Mouse (Mus musculus) testis, adult 2 months (tissue): Measurements from ENCODE around the gene Lrsam1.

Experiments
- CTCF ChIP-seq: fragments of 200-500 bp; IDR thresholded peaks from 2 replicates; pipeline ENCODE4 v1.5.1; 2012; ENCODE audit warnings: low read depth, mild to moderate bottlenecking, inconsistent platforms, low read length, moderate library complexity; ENCODE audit not compliant: control insufficient read depth, insufficient read depth, insufficient replicate concordance
- POLR2A ChIP-seq: fragments of 200-500 bp; IDR thresholded peaks from 2 replicates; pipeline ENCODE4 v1.6.1; 2012; ENCODE audit warnings: low read depth, mild to moderate bottlenecking, inconsistent platforms, low read length, moderate library complexity; ENCODE audit not compliant: control insufficient read depth

DNA sequence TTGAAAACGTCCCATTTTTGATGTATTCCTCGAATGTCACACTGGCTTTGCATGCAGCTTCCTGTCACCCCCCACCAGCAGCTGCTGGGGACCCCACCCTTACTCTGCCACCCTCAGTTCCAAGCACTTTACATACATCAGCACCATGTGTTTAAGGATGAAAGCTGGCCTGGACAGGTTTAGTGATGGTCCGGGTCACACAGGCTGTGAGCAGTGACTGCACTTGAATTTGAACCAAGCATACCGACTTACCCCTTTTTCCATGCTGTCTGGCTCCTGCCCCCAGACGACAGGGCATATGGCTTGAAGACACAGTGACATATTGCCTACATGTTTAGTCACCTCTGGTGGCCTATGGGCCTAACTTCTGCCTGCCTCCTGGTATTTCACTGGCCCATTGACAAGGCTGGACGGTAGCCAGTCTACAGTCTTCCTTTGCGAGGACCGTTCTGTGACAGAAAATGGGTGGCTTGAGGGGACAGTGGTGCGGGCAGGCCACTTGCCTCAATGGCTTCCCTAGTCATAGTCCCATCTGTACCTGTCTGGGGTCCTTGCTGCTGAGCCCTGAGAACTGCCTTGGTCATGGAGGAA, 6.7 kb upstream of the Lrsam1 start:
- TF ChIP-seq POLR2A (no peak), CTCF (no peak)
